Mouse (Mus musculus) liver, embryonic 15.5 days (tissue): ENCODE measurements around the gene Il17c. TPM values are rescaled to one million over a fixed set of nuclear protein-coding genes. Genes with fewer than 3 reads are reported as not detected.
A peak's percentile ranks its signal among the peaks of the same experiment; 100 is the strongest.

Experiments
- ATAC-seq: fragments of 200-750 bp; cut with Nextera tagmentation; 2 replicates; pipeline ENCODE4 v1.8.0; 2017; ENCODE audit warnings: moderate number of reproducible peaks, mild to moderate bottlenecking, moderate library complexity; ENCODE audit not compliant: insufficient read depth
- H3K27ac ChIP-seq: fragments of 300-500 bp; sonication (generic); replicated peaks from 2 replicates; pipeline ENCODE4 v1.5.1; 2015; ENCODE audit warnings: mild to moderate bottlenecking, inconsistent platforms
- H3K27me3 ChIP-seq: fragments of 300-500 bp; sonication (generic); 2 replicates; pipeline ENCODE4 v1.6.1; 2015; ENCODE audit warnings: mild to moderate bottlenecking, inconsistent platforms
- H3K36me3 ChIP-seq: fragments of 300-500 bp; sonication (generic); replicated peaks from 2 replicates; pipeline ENCODE4 v1.6.1; 2015; ENCODE audit warnings: moderate library complexity, mild to moderate bottlenecking, inconsistent platforms
- H3K4me1 ChIP-seq: fragments of 300-500 bp; sonication (generic); replicated peaks from 2 replicates; pipeline ENCODE4 v1.6.1; 2015; ENCODE audit warnings: inconsistent platforms
- H3K4me2 ChIP-seq: fragments of 300-500 bp; sonication (generic); 2 replicates; pipeline ENCODE4 v1.6.1; 2015; ENCODE audit warnings: moderate library complexity, mild to moderate bottlenecking, inconsistent platforms
- H3K4me3 ChIP-seq: fragments of 300-500 bp; sonication (generic); replicated peaks from 2 replicates; pipeline ENCODE4 v1.5.1; 2015; ENCODE audit warnings: mild to moderate bottlenecking, inconsistent platforms
- H3K9ac ChIP-seq: fragments of 300-500 bp; sonication (generic); 2 replicates; pipeline ENCODE4 v1.6.1; 2015; ENCODE audit warnings: moderate library complexity, mild to moderate bottlenecking, inconsistent platforms
- H3K9me3 ChIP-seq: fragments of 300-500 bp; sonication (generic); replicated peaks from 2 replicates; pipeline ENCODE4 v1.6.1; 2016; ENCODE audit warnings: inconsistent platforms
- WGBS: fragments of 180-500 bp; shearing (Covaris S2); methylation state at CpG from one replicate; pipeline ENCODE4 v1.1.7; 2015; ENCODE audit warnings: mixed read lengths; ENCODE audit not compliant: insufficient replicate concordance; 5-methylcytosine and 5-hydroxymethylcytosine counted together
- polyA plus RNA-seq: library from polyadenylated mRNA; unstranded; fragments of >200 nt; fragmentation: Nextera tagmentation; extraction: Ambion mirVana; gene quantifications from 2 replicates; pipeline ENCODE4 v1.2.1, GENCODE M21; 2015

Il17c gene
- polyA plus RNA-seq, 1 experiment from 2014 or later, result not detected

DNA sequence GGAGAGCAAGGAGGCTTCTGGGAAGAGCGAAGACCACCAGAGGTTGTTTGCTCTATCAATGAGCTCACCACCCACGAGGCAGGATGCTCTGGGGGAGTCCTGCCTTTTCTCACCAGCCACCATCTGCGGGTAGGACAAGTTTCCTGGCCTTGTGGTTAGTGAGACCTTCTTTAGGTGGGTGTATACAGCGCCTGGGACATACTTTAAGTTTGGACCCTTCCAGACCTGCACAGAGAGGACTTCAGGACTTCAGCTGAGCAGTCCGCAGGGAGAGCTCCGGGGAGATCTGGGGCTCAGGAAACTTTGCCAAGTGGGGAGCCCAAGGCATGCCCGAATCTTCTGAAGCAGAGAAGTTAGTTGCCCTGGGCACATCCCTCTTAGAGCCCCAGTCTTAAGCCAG, 38.2 kb downstream of the Il17c start:
- Histone ChIP-seq H3K4me1 (peaks cover 54% of the 10 kb centered on the region), H3K4me2 (peak overlapping the region; percentile 64), H3K27ac (no peak overlapping the region), H3K36me3 (no peaks in the 10 kb centered on the region), H3K9ac (0 out of 2 replicates have a peak overlapping the region, but pooled peaks have one; percentile 5), H3K9me3 (no peaks in the 10 kb centered on the region), H3K4me3 (peak overlapping the region; percentile 32), H3K27me3 (peaks cover 78% of the 10 kb centered on the region)
- WGBS, result 15% methylated on average over 7 of the region's 7 CpGs
- no peak for ATAC-seq

DNA sequence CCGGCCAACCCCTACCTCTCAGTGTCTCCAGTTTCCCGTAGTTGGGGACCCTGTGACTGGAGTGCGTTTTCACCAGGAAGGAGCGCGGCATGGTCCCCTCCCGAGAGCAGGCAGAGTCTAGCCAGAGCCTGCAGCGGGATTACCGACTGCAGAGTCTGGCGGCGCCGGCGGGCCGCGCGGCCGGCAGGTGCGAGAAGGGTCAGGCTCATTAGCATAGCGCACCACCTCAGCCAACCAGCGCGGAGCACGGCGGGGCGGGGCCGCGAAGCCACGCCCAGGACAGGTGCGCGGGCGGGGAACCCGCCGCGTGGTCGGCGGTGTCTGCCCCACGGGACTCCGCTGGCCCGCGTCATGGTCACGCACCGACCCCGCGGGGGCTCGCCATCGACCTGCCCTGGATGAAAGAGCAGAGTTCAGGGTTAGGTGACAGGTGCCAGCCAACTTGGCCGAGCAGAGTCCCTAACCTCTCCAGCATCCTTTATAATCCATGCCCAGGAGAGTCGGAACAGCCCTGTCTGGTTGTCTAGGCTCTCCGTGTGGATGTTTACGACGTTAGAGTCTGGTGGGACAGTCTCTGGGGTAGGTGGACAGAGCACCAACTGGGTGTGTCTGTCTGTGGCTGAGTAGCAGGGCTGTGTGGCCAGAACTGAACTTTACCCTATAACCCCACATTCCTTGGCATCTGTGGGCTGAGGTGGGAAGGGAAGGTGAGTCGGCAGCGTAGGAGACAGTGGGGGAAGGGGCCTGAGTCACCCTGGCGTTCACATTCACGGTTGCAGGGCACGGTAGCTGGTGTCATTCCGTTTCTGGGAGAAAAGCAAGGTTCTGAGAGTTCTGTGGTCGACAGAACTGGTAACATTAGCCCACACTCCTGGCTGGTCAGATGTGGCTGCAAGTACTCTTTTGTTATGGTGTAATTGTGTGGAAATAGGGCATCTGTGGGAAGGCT, 39.0 kb downstream of the Il17c start, which contains the start of gene Snai3:
Gene Snai3 (minus strand): TSS at position 210 of the 949 bp plus-strand sequence.
- Histone ChIP-seq H3K27me3 (peaks cover 73% of the 10 kb centered on the region), H3K4me2 (peak within 1 kb of the TSS; percentile 64), H3K9ac (0 out of 2 replicates have a peak within 1 kb of the TSS, but pooled peaks have one; percentile 5), H3K27ac (no peak within 1 kb of the TSS), H3K4me3 (peak within 1 kb of the TSS; percentile 32), H3K4me1 (peaks cover 58% of the 10 kb centered on the region), H3K36me3 (no peaks in the 10 kb centered on the region), H3K9me3 (no peaks in the 10 kb centered on the region)
- ATAC-seq, result peak; percentile 52
- WGBS, result 4% methylated on average over 56 of the region's 56 CpGs

DNA sequence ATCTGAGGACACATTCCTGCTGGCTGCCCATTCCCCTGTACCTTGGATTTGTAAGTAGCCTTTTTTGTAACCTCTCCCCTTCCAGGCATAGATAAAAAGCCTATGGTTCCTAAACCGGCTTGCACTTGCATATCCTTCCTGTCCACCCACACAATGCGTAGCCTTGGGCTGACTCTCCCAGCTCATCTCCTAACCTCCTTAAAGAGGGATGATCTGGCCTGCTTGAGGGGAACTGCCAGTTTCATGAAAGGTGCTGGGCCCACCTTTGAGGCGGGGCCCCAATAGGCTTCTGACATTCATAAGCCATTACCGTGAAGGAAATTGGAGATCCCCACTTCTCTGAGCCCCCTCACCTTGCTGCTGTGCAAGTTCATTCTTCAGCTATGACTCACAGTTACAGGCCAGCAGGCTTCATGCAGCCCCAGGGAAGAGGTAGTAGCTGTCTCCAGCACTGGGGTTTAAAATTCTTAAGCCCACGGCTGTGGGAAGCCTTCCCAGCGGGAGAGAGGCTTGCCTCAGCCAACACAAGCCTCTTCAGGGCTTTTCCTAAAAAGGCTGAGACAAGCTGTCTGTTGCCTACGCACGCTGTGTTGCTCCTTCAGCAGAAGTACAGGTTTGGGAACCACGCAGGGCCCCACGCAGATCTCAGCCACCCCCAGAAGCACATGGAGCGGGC, 39.8 kb downstream of the Il17c start:
- no peak overlapping the region for H3K27ac ChIP-seq
- H3K27me3 ChIP-seq, result peaks cover 64% of the 10 kb centered on the region
- WGBS, result 55% methylated on average over 11 of the region's 11 CpGs
- H3K4me3 ChIP-seq, result no peak overlapping the region
- no peak overlapping the region for H3K9ac ChIP-seq
- no peak overlapping the region for H3K4me2 ChIP-seq
- peaks cover 58% of the 10 kb centered on the region for H3K4me1 ChIP-seq
- H3K9me3 ChIP-seq, result no peaks in the 10 kb centered on the region
- no peak for ATAC-seq
- H3K36me3 ChIP-seq, result 0 out of 2 replicates have a peak, but pooled peaks cover under 1% of the 10 kb centered on the region

DNA sequence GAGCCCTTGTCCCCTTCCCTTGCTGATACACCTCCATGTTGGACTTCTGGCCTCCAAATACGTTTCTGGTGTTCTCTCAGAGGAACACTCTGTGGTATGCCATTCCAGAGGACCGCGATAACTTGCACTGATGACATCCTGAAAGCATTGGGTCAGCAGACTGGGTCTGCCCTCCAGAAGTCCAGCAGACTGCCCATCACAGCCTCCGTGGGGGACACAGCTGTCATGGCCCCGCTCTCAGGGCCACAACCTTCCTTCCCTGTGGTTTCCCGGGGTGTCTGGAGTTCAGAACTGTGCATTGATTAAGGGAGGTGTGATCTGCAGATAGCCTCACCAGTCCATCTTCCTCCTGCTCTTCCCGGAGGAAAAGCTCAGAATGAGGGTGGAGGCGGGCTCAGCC, 40.7 kb downstream of the Il17c start:
- peaks cover 57% of the 10 kb centered on the region for H3K27me3 ChIP-seq
- ATAC-seq, result no peak
- no peak overlapping the region for H3K27ac ChIP-seq
- H3K9me3 ChIP-seq, result no peaks in the 10 kb centered on the region
- H3K4me1 ChIP-seq, result peaks cover 58% of the 10 kb centered on the region
- H3K9ac ChIP-seq, result no peak overlapping the region
- H3K4me2 ChIP-seq, result no peak overlapping the region
- no peak overlapping the region for H3K4me3 ChIP-seq
- H3K36me3 ChIP-seq, result peaks cover 8% of the 10 kb centered on the region; the same call in 1 of the 2 replicates
- 51% methylated on average over 8 of the region's 8 CpGs for WGBS

DNA sequence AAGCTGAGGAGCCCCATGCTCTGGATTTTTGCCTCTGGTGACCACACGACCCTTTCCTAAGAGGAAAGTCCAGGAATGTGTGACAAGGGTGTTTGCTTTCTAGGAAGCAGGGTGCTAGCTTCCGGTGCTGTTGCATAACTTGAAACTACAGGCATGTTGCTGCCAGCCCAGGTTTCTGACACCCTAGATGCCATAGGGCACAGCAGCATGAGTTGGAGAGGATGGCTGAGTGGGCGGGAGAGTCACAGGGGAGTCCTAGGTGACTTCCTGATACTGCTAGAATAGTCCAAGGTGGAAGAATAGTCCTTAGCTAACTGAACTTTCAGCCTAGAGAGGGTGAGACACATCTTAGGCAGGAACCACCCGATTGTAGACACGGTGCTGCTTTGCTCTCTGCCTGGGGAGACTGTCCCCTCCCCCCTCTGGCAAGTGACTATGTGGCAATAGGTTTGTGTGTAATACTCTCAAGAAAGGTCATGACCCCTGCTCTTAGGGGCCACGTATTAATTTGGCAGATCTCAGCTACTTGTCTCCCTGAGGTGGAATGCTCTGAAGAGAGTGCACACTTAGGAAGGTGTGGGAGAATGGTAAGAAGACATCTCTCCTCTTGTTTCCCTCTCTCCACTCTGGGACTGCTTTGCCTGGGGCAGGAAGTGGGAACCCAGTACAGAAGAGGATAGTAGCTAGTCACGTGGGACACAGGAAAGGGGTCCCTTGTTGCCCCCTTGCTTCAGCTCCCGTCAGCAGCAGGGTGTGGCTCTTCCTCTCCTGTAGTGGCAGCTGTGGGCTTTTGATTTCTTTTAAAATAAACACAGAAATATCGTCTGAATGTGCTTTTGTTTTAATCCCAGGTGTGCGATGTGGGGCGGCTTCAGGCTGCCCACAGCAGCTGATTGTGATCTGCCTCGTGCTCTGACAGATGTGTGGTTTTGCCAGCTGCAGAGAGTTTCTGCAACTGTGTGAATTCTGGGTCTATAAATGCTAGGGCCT, 42.1 kb downstream of the Il17c start:
- Histone ChIP-seq H3K36me3 (peaks cover 21% of the 10 kb centered on the region; the same call in 1 of the 2 replicates), H3K4me1 (peaks cover 58% of the 10 kb centered on the region), H3K4me2 (peak overlapping the region; percentile 23), H3K4me3 (no peak overlapping the region), H3K27me3 (peaks cover 42% of the 10 kb centered on the region), H3K9me3 (no peaks in the 10 kb centered on the region), H3K27ac (peak overlapping the region; percentile 34), H3K9ac (no peak overlapping the region)
- WGBS, result 11% methylated on average over 12 of the region's 12 CpGs
- no peak for ATAC-seq

DNA sequence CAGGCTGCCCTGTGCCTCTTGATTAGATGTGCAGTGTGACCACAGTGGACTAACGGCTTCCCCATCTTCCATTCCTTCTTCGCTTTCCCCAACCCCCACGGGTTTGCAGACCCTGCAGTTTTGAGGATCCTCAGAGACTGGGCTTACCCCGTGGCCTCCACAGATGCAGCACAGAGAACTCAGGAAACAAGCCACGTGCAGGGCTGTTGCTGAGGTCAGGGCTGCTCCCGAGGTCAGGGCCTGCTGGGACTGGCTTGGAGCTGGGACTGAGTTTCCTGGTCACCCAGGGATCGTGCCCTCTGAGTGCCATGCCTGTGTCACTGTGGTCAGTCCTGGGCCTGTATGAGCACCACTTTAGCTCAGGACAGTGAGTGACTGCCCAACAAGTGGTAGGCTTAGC, 43.2 kb downstream of the Il17c start:
- WGBS, result 19% methylated on average over 7 of the region's 7 CpGs
- Histone ChIP-seq H3K36me3 (peaks cover 21% of the 10 kb centered on the region; the same call in 1 of the 2 replicates), H3K4me2 (no peak overlapping the region), H3K9ac (no peak overlapping the region), H3K27ac (no peak overlapping the region), H3K27me3 (peaks cover 32% of the 10 kb centered on the region), H3K4me1 (peaks cover 59% of the 10 kb centered on the region), H3K9me3 (no peaks in the 10 kb centered on the region), H3K4me3 (no peak overlapping the region)
- no peak for ATAC-seq

DNA sequence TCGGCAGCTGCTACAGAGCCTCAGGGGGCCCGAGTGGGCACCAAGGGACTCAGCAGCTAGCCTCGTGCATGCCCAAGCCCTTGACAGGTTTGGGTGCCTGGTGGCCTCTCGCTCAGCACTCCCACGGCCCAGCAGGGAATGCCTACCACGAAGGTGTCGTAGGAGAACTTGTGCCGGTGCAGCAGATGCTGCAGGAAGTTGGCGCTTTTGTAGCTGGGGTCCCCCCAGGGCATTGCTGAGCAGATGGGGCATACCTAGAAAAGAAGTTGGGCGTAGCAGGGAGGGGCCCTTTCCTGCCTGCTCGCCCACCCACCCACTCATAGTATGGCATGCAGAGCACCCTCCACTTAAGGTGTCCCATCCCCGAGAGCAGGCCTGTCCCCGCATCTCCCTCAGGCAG, 46.0 kb downstream of the Il17c start:
- H3K9me3 ChIP-seq, result no peaks in the 10 kb centered on the region
- peaks cover 21% of the 10 kb centered on the region; the same call in 1 of the 2 replicates for H3K36me3 ChIP-seq
- no peak overlapping the region for H3K9ac ChIP-seq
- peaks cover 4% of the 10 kb centered on the region; the same call in 1 of the 2 replicates for H3K27me3 ChIP-seq
- ATAC-seq, result no peak
- peaks cover 42% of the 10 kb centered on the region for H3K4me1 ChIP-seq
- H3K4me3 ChIP-seq, result no peak overlapping the region
- H3K4me2 ChIP-seq, result no peak overlapping the region
- 76% methylated on average over 13 of the region's 13 CpGs for WGBS
- H3K27ac ChIP-seq, result no peak overlapping the region

DNA sequence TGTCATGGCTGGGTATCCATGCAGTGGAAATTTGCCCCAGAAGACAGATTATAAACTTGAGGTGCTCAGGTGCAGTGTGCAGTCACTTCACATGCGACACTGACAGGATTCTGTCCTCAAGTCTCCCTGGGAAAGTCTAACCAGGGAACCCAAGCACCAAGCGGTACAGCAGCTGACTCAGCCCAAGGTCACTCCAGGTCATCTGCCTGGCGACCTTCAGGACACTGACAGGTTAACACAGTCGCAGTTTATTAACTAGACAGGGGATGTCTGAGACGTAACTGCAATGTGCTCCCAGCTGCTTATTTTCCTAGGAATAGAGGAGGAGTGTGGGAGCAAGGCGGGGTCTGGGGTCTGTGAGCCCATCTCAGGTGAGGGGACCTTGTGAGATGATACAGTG, 47.6 kb downstream of the Il17c start:
- no peak overlapping the region for H3K9ac ChIP-seq
- H3K4me3 ChIP-seq, result no peak overlapping the region
- no peaks in the 10 kb centered on the region for H3K27me3 ChIP-seq
- H3K36me3 ChIP-seq, result peaks cover 29% of the 10 kb centered on the region; the same call in 1 of the 2 replicates
- H3K9me3 ChIP-seq, result no peaks in the 10 kb centered on the region
- 69% methylated on average over 6 of the region's 6 CpGs for WGBS
- no peak overlapping the region for H3K27ac ChIP-seq
- H3K4me1 ChIP-seq, result peaks cover 41% of the 10 kb centered on the region
- no peak overlapping the region for H3K4me2 ChIP-seq
- no peak for ATAC-seq

DNA sequence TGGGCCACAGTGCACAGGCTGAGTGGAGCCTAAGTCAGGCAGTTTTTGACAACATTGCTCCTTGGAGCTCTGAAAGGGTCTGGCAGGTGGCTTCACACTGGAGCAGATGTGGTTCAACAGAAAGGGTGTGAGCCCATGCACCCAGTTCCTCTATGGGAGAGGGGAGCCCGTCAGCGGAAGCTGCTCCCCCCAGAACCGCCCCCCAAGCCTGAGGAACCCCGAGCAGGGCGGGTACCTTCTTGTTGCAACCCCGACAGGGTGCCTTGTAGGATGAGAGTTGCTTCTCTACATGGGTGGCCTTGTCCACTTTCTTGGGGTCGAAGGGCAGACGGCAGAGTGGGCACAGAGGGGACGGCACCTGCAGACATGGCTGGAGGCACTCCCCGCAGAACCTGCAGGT, 48.1 kb downstream of the Il17c start:
- Histone ChIP-seq H3K27ac (no peak overlapping the region), H3K36me3 (peaks cover 29% of the 10 kb centered on the region; the same call in 1 of the 2 replicates), H3K4me3 (no peak overlapping the region), H3K4me1 (peaks cover 41% of the 10 kb centered on the region), H3K9ac (no peak overlapping the region), H3K4me2 (no peak overlapping the region), H3K9me3 (no peaks in the 10 kb centered on the region), H3K27me3 (no peaks in the 10 kb centered on the region)
- ATAC-seq, result no peak
- WGBS, result 70% methylated on average over 10 of the region's 10 CpGs

DNA sequence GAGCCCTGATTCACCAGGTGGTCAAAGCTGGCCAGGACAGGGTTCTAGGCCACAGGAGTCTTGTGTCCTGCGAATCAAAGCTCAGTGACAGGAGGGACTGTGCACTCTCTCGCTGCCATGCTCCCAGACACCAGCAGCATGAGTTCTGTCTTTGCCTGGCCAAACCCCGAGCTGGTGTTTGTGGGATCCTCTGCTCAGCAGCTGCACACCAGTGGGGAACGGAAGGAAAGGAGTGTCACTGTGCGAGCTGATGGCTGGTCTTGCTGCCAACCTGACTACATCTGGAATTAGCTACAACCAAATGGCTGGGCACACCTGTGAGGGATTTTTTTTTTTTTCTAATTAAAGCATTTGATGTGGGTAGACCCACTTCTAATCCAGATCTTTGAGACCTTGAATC, 48.9 kb downstream of the Il17c start:
- Histone ChIP-seq H3K4me1 (peaks cover 43% of the 10 kb centered on the region), H3K4me3 (no peak overlapping the region), H3K9ac (no peak overlapping the region), H3K27ac (no peak overlapping the region), H3K9me3 (no peaks in the 10 kb centered on the region), H3K36me3 (peaks cover 29% of the 10 kb centered on the region; the same call in 1 of the 2 replicates), H3K27me3 (no peaks in the 10 kb centered on the region), H3K4me2 (no peak overlapping the region)
- 59% methylated on average over 5 of the region's 5 CpGs for WGBS
- ATAC-seq, result no peak
